Mouse (Mus musculus): ENCODE results near the gene Arhgef28.

Gene Arhgef28

GRCm38 (mm10) chr13:98183157-98183878, 22.9 kb downstream of the Arhgef28 start:
- no peak for DNase-seq (ENCODE audit: low read depth, low spot score)

GRCm38 (mm10) chr13:98182330-98182729, 23.9 kb downstream of the Arhgef28 start:
- no peak for DNase-seq (ENCODE audit: low read depth, low spot score)

- no peak for DNase-seq (ENCODE audit: low read depth, low spot score)
These were observed 25.6 kb downstream of the Arhgef28 start for GRCm38 (mm10) chr13:98180636-98181035.

- no peak for DNase-seq (ENCODE audit: low read depth, low spot score)
These were observed 30.8 kb downstream of the Arhgef28 start for GRCm38 (mm10) chr13:98175323-98176007.

- no peak for DNase-seq (ENCODE audit: low read depth, low spot score)
These were observed 33.2 kb downstream of the Arhgef28 start for GRCm38 (mm10) chr13:98173008-98173407.

GRCm38 (mm10) chr13:98172365-98172764, 33.9 kb downstream of the Arhgef28 start:
- no peak for DNase-seq (ENCODE audit: low read depth, low spot score)

GRCm38 (mm10) chr13:98171706-98172105, 34.5 kb downstream of the Arhgef28 start:
- no peak for DNase-seq (ENCODE audit: low read depth, low spot score)

- no peak for DNase-seq (ENCODE audit: low read depth, low spot score)
These were observed 35.0 kb downstream of the Arhgef28 start for GRCm38 (mm10) chr13:98171257-98171656.

GRCm38 (mm10) chr13:98164878-98165277, 41.4 kb downstream of the Arhgef28 start:
- no peak for DNase-seq (ENCODE audit: low read depth, low spot score)

- no peak for DNase-seq (ENCODE audit: low read depth, low spot score)
These were observed 44.7 kb downstream of the Arhgef28 start for GRCm38 (mm10) chr13:98161496-98161895.

- no peak for DNase-seq (ENCODE audit: low read depth, low spot score)
These were observed 49.6 kb downstream of the Arhgef28 start for GRCm38 (mm10) chr13:98156656-98157055.

GRCm38 (mm10) chr13:98152759-98153158, 53.5 kb downstream of the Arhgef28 start:
- no peak for DNase-seq (ENCODE audit: low read depth, low spot score)

- DNase-seq (ENCODE audit: low read depth, low spot score) = no peak
These were observed 58.7 kb downstream of the Arhgef28 start for GRCm38 (mm10) chr13:98147532-98147931.

- peak; percentile 50 for DNase-seq (ENCODE audit: low read depth, low spot score)
These were observed 59.6 kb downstream of the Arhgef28 start for GRCm38 (mm10) chr13:98146573-98147160.

GRCm38 (mm10) chr13:98145310-98145709, 60.9 kb downstream of the Arhgef28 start:
- DNase-seq (ENCODE audit: low read depth, low spot score) = peak; percentile 14

GRCm38 (mm10) chr13:98143000-98143399, 63.2 kb downstream of the Arhgef28 start:
- DNase-seq (ENCODE audit: low read depth, low spot score) = no peak

- no peak for DNase-seq (ENCODE audit: low read depth, low spot score)
These were observed 65.6 kb downstream of the Arhgef28 start for GRCm38 (mm10) chr13:98140626-98141025.

- no peak for DNase-seq (ENCODE audit: low read depth, low spot score)
These were observed 67.5 kb downstream of the Arhgef28 start for GRCm38 (mm10) chr13:98138786-98139185.

- DNase-seq (ENCODE audit: low read depth, low spot score) = no peak
These were observed 70.2 kb downstream of the Arhgef28 start for GRCm38 (mm10) chr13:98135890-98136555.

- DNase-seq (ENCODE audit: low read depth, low spot score) = peak; percentile 81
These were observed 73.3 kb downstream of the Arhgef28 start for GRCm38 (mm10) chr13:98132951-98133350.

GRCm38 (mm10) chr13:98132264-98132663, 74.0 kb downstream of the Arhgef28 start:
- DNase-seq (ENCODE audit: low read depth, low spot score) = no peak

GRCm38 (mm10) chr13:98125666-98126065, 80.6 kb downstream of the Arhgef28 start:
- no peak for DNase-seq (ENCODE audit: low read depth, low spot score)
